Mouse (Mus musculus): ENCODE measurements around the gene Dlgap3. TPM values are rescaled to one million over a fixed set of nuclear protein-coding genes. Genes with fewer than 3 reads are reported as not detected.

Gene Dlgap3
- polyA plus RNA-seq, 1 experiment: 0.27 TPM

- H3K4me3 ChIP-seq (ENCODE audit: insufficient read depth, low read depth, low read length): no peak overlapping the region
- peaks cover 8% of the 10 kb centered on the region; the same call in 1 of the 2 replicates for H3K4me1 ChIP-seq (ENCODE audit: control insufficient read depth, insufficient read depth, low read length)
- no peaks in the 10 kb centered on the region for H3K36me3 ChIP-seq (ENCODE audit: control insufficient read depth, insufficient read depth, low read length)
- H3K27ac ChIP-seq (ENCODE audit: insufficient read depth, low read depth, low read length): no peak overlapping the region
- WGBS: 57% methylated on average over 6 of the region's 6 CpGs
- TF ChIP-seq POLR2A (IDR thresholded peaks at IDR 0.05; ENCODE audit: low read depth, low read length): no peak
- no peak for TF ChIP-seq CTCF (conservative IDR thresholded peaks at IDR 0.05; ENCODE audit: insufficient read depth, insufficient read length, low read depth, low read length)
- no peaks in the 10 kb centered on the region for H3K27me3 ChIP-seq (replicated peaks; ENCODE audit: control insufficient read depth, insufficient read depth, low read length)
- DNase-seq: no peak
Observed at GRCm38 (mm10) chr4:127242696-127243095, 73.7 kb downstream of the Dlgap3 start.

GRCm38 (mm10) chr4:127243552-127243951, 74.5 kb downstream of the Dlgap3 start, which contains the start of gene Smim12:
Gene Smim12, plus strand, starts transcription at chr4:127243784.
- TF ChIP-seq CTCF (conservative IDR thresholded peaks at IDR 0.05; ENCODE audit: insufficient read depth, insufficient read length, low read depth, low read length) (peak; percentile 92), POLR2A (IDR thresholded peaks at IDR 0.05; ENCODE audit: low read depth, low read length) (peak; percentile 32)
- peak; percentile 99 for DNase-seq
- Histone ChIP-seq H3K36me3 (ENCODE audit: control insufficient read depth, insufficient read depth, low read length) (no peaks in the 10 kb centered on the region), H3K4me1 (ENCODE audit: control insufficient read depth, insufficient read depth, low read length) (peaks cover 8% of the 10 kb centered on the region; the same call in 1 of the 2 replicates), H3K4me3 (ENCODE audit: insufficient read depth, low read depth, low read length) (peak within 1 kb of the TSS; percentile 99), H3K27ac (ENCODE audit: insufficient read depth, low read depth, low read length) (peak within 1 kb of the TSS; percentile 32), H3K27me3 (replicated peaks; ENCODE audit: control insufficient read depth, insufficient read depth, low read length) (no peaks in the 10 kb centered on the region)
- under 1% methylated on average over 29 of the region's 29 CpGs for WGBS

- Histone ChIP-seq H3K36me3 (ENCODE audit: control insufficient read depth, insufficient read depth, low read length) (no peaks in the 10 kb centered on the region), H3K27me3 (replicated peaks; ENCODE audit: control insufficient read depth, insufficient read depth, low read length) (no peaks in the 10 kb centered on the region), H3K27ac (ENCODE audit: insufficient read depth, low read depth, low read length) (peak overlapping the region; percentile 32), H3K4me3 (ENCODE audit: insufficient read depth, low read depth, low read length) (peak overlapping the region; percentile 99), H3K4me1 (ENCODE audit: control insufficient read depth, insufficient read depth, low read length) (peaks cover 8% of the 10 kb centered on the region; the same call in 1 of the 2 replicates)
- WGBS: 0% methylated on average over 26 of the region's 26 CpGs
- DNase-seq: no peak
- TF ChIP-seq POLR2A (IDR thresholded peaks at IDR 0.05; ENCODE audit: low read depth, low read length) (peak; percentile 1), CTCF (conservative IDR thresholded peaks at IDR 0.05; ENCODE audit: insufficient read depth, insufficient read length, low read depth, low read length) (no peak)
Observed at GRCm38 (mm10) chr4:127243953-127244352, 74.9 kb downstream of the Dlgap3 start.

GRCm38 (mm10) chr4:127249701-127250349, 80.8 kb downstream of the Dlgap3 start:
- Histone ChIP-seq H3K4me3 (ENCODE audit: insufficient read depth, low read depth, low read length) (no peak overlapping the region), H3K36me3 (ENCODE audit: control insufficient read depth, insufficient read depth, low read length) (no peaks in the 10 kb centered on the region), H3K27me3 (replicated peaks; ENCODE audit: control insufficient read depth, insufficient read depth, low read length) (no peaks in the 10 kb centered on the region), H3K4me1 (ENCODE audit: control insufficient read depth, insufficient read depth, low read length) (peaks cover 8% of the 10 kb centered on the region), H3K27ac (ENCODE audit: insufficient read depth, low read depth, low read length) (no peak overlapping the region)
- WGBS: under 1% methylated on average over 5 of the region's 5 CpGs
- peak; percentile 98 for DNase-seq
- no peak for TF ChIP-seq POLR2A (IDR thresholded peaks at IDR 0.05; ENCODE audit: low read depth, low read length)
- peak; percentile 99 for TF ChIP-seq CTCF (conservative IDR thresholded peaks at IDR 0.05; ENCODE audit: insufficient read depth, insufficient read length, low read depth, low read length)

GRCm38 (mm10) chr4:127251963-127252585, 83.1 kb downstream of the Dlgap3 start:
- no peaks in the 10 kb centered on the region for H3K36me3 ChIP-seq (ENCODE audit: control insufficient read depth, insufficient read depth, low read length)
- H3K4me1 ChIP-seq (ENCODE audit: control insufficient read depth, insufficient read depth, low read length): peaks cover 6% of the 10 kb centered on the region; the same call in 1 of the 2 replicates
- TF ChIP-seq CTCF (conservative IDR thresholded peaks at IDR 0.05; ENCODE audit: insufficient read depth, insufficient read length, low read depth, low read length) (no peak), POLR2A (IDR thresholded peaks at IDR 0.05; ENCODE audit: low read depth, low read length) (no peak)
- H3K27me3 ChIP-seq (replicated peaks; ENCODE audit: control insufficient read depth, insufficient read depth, low read length): no peaks in the 10 kb centered on the region
- H3K4me3 ChIP-seq (ENCODE audit: insufficient read depth, low read depth, low read length): peak overlapping the region; percentile 2; the same call in 1 of the 2 replicates
- H3K27ac ChIP-seq (ENCODE audit: insufficient read depth, low read depth, low read length): peak overlapping the region; percentile 54
- peak; percentile 91 for DNase-seq
- 33% methylated on average over 22 of the region's 22 CpGs for WGBS

- no peak for DNase-seq
- peaks cover 5% of the 10 kb centered on the region; the same call in 1 of the 2 replicates for H3K4me1 ChIP-seq (ENCODE audit: control insufficient read depth, insufficient read depth, low read length)
- no peak overlapping the region for H3K4me3 ChIP-seq (ENCODE audit: insufficient read depth, low read depth, low read length)
- H3K27me3 ChIP-seq (replicated peaks; ENCODE audit: control insufficient read depth, insufficient read depth, low read length): no peaks in the 10 kb centered on the region
- no peak for TF ChIP-seq CTCF (conservative IDR thresholded peaks at IDR 0.05; ENCODE audit: insufficient read depth, insufficient read length, low read depth, low read length)
- no peak for TF ChIP-seq POLR2A (IDR thresholded peaks at IDR 0.05; ENCODE audit: low read depth, low read length)
- no peak overlapping the region for H3K27ac ChIP-seq (ENCODE audit: insufficient read depth, low read depth, low read length)
- no peaks in the 10 kb centered on the region for H3K36me3 ChIP-seq (ENCODE audit: control insufficient read depth, insufficient read depth, low read length)
- WGBS: 43% methylated on average over 5 of the region's 5 CpGs
Observed at GRCm38 (mm10) chr4:127256739-127257138, 87.7 kb downstream of the Dlgap3 start.
